Mouse (Mus musculus): Measurements from ENCODE around the gene Aida. TPM values are rescaled to one million over a fixed set of nuclear protein-coding genes. Genes with fewer than 3 reads are reported as not detected.

Gene Aida
- total RNA-seq, 2 experiments from 2014 or later, result 71.4 to 85.7 TPM

Other genes starting within 250 kb of the Aida start
- gene Disp1, start 75.1 kb upstream of the Aida start, total RNA-seq (2015), result 3.6 and 10.7 TPM in 2 replicates
- gene Disp1, start 75.1 kb upstream of the Aida start, total RNA-seq (2017), result 5.2 and 5.7 TPM in 2 replicates
- 35.1 and 44.4 TPM in 2 replicates for gene Brox, start 679 bp downstream of the Aida start, total RNA-seq (2015)
- 52.9 and 66.7 TPM in 2 replicates for gene Brox, start 679 bp downstream of the Aida start, total RNA-seq (2017)
- gene Mia3, start 73.0 kb downstream of the Aida start, total RNA-seq (2015), result 102 and 119 TPM in 2 replicates
- 134 and 164 TPM in 2 replicates for gene Mia3, start 73.0 kb downstream of the Aida start, total RNA-seq (2017)
- 7.5 and 9.1 TPM in 2 replicates for gene Taf1a, start 92.4 kb downstream of the Aida start, total RNA-seq (2015)
- gene Taf1a, start 92.4 kb downstream of the Aida start, total RNA-seq (2017), result 9.4 and 11.0 TPM in 2 replicates
- gene Hhipl2, start 121.6 kb downstream of the Aida start, total RNA-seq (2015), result not detected in 2 replicates
- 0.12 TPM in 1 of 2 replicates, not detected in the other for gene Hhipl2, start 121.6 kb downstream of the Aida start, total RNA-seq (2017)

All from megakaryocyte, adult 5-6 weeks (primary cell).